Mouse (Mus musculus): ENCODE measurements at regions not wholly inside any gene's neighbourhood (a gene's known extent, or its start where the extent isn't known, plus 50 kb on each side); places are given as distances from the start of the nearest gene placed in this dataset.

GRCm38 (mm10) chr14:80901346-80901745, 917.5 kb downstream of the Olfm4 start:
- DNase-seq (ENCODE audit: low spot score), result no peak

GRCm38 (mm10) chr14:80901759-80902163, 917.9 kb downstream of the Olfm4 start:
- no peak for DNase-seq (ENCODE audit: low spot score)

GRCm38 (mm10) chr14:80916031-80916430, 932.1 kb downstream of the Olfm4 start:
- peak; percentile 20 for DNase-seq (ENCODE audit: low spot score)

DNA sequence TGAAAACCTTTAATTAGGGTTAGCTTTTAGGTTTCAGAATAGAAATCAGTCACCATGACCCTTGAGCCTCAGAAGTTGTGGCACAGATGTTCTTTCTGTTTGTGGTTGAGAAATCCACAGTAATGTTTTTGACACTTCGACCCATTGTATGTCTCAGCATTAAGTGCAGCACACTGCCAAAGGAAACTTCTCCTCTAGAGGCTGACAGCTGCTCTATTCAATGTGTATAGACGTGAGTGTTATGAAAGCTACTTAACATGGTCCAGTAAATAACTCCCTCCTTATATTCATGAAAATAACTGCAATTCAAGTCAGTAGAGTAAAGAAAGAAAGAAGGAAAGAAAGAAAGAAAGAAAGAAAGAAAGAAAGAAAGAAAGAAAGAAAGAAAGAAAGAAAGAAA, 939.9 kb downstream of the Olfm4 start:
- DNase-seq (ENCODE audit: low spot score), result no peak

DNA sequence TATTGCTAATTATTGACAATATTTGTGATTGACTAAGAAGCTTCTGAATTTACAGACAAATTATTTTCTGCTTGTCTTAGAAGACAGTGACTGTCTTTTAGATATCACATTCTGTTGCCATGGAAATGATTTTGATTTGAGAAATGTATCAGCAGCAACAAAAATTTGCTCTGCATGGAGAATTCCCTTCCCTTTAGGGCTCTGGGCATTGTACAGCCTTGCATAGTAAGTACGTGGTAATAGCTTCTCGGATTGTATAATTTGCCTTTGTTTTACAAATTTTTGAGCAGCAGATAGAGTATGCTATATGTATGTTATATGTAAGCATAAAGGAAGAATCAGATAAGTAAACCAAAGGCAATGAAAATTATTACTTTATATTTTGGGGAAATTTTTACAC, 976.1 kb downstream of the Olfm4 start:
- no peak for DNase-seq (ENCODE audit: low spot score)

DNA sequence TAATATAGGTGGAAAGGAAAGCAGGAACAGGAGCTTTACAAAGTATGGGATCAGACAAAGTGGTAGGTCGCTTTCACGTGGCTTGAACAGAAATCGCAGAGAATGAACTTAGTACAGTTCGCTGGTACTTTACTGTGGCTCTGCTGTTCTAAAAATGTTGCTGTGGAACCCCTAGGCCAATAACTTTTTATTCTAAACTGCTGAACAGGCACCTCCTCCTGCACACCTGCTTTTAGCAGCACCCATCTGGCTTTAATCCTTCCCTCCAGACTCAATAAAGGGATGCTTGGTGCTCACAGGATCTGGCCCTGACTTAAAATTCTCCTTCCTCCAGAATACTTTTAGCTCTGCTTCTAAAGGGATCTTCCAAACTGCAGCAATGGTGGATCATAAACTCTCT, 991.9 kb downstream of the Olfm4 start:
- DNase-seq (ENCODE audit: low spot score), result no peak

- DNase-seq (ENCODE audit: low spot score), result no peak
Measured at GRCm38 (mm10) chr14:80976662-80977061, 992.8 kb downstream of the Olfm4 start.

GRCm38 (mm10) chr14:80979475-80979874, 995.6 kb downstream of the Olfm4 start:
- DNase-seq (ENCODE audit: low spot score), result no peak

GRCm38 (mm10) chr14:80990192-80990591, 1006.3 kb downstream of the Olfm4 start:
- no peak for DNase-seq (ENCODE audit: low spot score)

- no peak for DNase-seq (ENCODE audit: low spot score)
Measured at GRCm38 (mm10) chr14:80990679-80991286, 1006.9 kb downstream of the Olfm4 start.

DNA sequence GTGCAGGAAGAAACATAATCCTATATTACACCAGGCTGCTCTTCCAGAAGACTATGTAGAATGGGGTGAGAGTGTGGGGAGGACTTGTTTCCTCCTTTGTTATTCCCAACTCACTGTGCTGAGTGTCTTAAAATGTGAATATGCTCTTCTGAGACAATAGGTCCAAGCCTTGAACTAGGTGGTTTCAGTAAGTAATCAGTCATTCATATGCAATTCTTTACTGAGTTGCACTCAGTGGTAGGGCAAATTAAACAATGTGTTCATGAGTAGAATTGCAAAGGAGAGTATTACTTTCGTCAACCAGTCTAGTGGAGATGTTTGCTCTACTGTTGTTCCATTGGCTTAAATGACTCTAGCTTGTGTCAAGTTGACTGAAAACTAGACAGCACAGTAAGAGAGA, 1015.1 kb downstream of the Olfm4 start:
- no peak for DNase-seq (ENCODE audit: low spot score)

DNA sequence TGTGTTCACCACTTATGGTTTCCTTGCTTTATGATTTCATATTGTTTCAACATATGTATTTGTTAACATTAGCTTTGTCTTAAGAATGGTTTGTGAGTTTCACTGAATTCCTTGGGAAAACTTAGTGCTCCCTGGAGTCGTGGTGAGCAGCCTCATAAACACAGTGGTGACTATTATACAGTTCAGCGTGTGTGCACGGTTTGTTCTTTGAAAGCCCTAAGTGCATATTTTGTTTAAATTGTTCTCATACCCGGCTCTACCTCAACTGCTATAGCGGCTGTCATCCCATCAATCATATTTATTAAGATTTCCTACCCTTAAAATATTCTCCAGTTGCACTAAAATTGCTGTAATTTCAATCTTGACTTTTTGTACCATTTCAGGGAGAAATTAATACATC, 1029.3 kb downstream of the Olfm4 start:
- DNase-seq (ENCODE audit: low spot score), result no peak

GRCm38 (mm10) chr14:81031475-81031874, 1047.6 kb downstream of the Olfm4 start:
- no peak for DNase-seq (ENCODE audit: low spot score)

GRCm38 (mm10) chr14:81037635-81038034, 1053.8 kb downstream of the Olfm4 start:
- DNase-seq (ENCODE audit: low spot score), result no peak

DNA sequence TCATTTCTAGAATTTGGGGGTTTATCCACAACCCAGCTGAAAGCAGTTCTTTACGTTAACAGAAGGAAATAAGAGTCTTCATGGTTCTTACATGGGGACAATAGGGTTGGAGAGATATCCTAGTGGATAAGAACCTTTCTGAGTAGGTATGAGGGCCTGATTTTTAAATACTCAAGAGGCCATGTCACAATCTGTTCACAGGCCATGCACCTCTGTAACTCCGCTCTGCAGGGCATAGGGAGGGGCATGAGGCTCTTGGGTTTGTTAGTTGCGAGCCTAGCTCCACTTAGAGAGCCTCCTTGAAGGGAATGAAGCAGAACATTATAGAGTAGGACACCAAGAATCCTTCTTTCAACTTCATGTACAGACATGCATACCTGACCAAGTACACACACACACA, 1054.2 kb downstream of the Olfm4 start:
- no peak for DNase-seq (ENCODE audit: low spot score)
